Mouse (Mus musculus) kidney, postnatal 0 days (tissue): ENCODE data around the gene Pptc7. TPM values are rescaled to one million over a fixed set of nuclear protein-coding genes. Genes with fewer than 3 reads are reported as not detected.
A peak's percentile ranks its signal among the peaks of the same experiment; 100 is the strongest.

Experiments
- ATAC-seq: fragments of 200-750 bp; cut with Nextera tagmentation; replicated peaks from 2 replicates; pipeline ENCODE4 v1.8.0; 2017; ENCODE audit warnings: low read depth, moderate number of reproducible peaks, moderate TSS enrichment, moderate library complexity; ENCODE audit not compliant: low FRiP score
- DNase-seq: peaks from one replicate; pipeline ENCODE4 v3.0.0-alpha.2; 2016; ENCODE audit warnings: low spot score
- H3K27ac ChIP-seq: fragments of 300-500 bp; sonication (generic); 2 replicates; pipeline ENCODE4 v1.5.1; 2014; ENCODE audit warnings: mild to moderate bottlenecking
- H3K27me3 ChIP-seq: fragments of 300-500 bp; sonication (generic); 2 replicates; pipeline ENCODE4 v1.6.1; 2014; ENCODE audit warnings: low read length, mixed read lengths; ENCODE audit not compliant: insufficient read depth
- H3K36me3 ChIP-seq: fragments of 300-500 bp; sonication (generic); 2 replicates; pipeline ENCODE4 v1.6.1; 2014; ENCODE audit warnings: low read length, mixed read lengths; ENCODE audit not compliant: insufficient read depth
- H3K4me1 ChIP-seq: fragments of 300-500 bp; sonication (generic); replicated peaks from 2 replicates; pipeline ENCODE4 v1.6.1; 2014; ENCODE audit warnings: antibody characterized with exemption, low read length, mixed read lengths; ENCODE audit not compliant: insufficient read depth
- H3K4me2 ChIP-seq: fragments of 300-500 bp; sonication (generic); 2 replicates; pipeline ENCODE4 v1.6.1; 2014; ENCODE audit warnings: mild to moderate bottlenecking, low read length, moderate library complexity, mixed read lengths
- H3K4me3 ChIP-seq: fragments of 300-500 bp; sonication (generic); replicated peaks from 2 replicates; pipeline ENCODE4 v1.5.1; 2014; ENCODE audit warnings: low read depth, low read length
- H3K9ac ChIP-seq: fragments of 300-500 bp; sonication (generic); 2 replicates; pipeline ENCODE4 v1.6.1; 2014; ENCODE audit warnings: low read depth, low read length
- H3K9me3 ChIP-seq: fragments of 300-500 bp; sonication (generic); replicated peaks from 2 replicates; pipeline ENCODE4 v1.6.1; 2016; ENCODE audit warnings: low read length, inconsistent platforms, mixed read lengths
- CTCF ChIP-seq: IDR thresholded peaks from 2 replicates; pipeline ENCODE4 v1.5.1; 2016; ENCODE audit warnings: antibody characterized with exemption, low read depth, mild to moderate bottlenecking, moderate library complexity
- WGBS: fragments of 180-500 bp; shearing (Covaris S2); extraction: QIAGEN DNeasy Blood & Tissue Kit; methylation state at CpG from one replicate; pipeline ENCODE4 v1.1.7; 2014; 5-methylcytosine and 5-hydroxymethylcytosine counted together
- polyA plus RNA-seq: library from polyadenylated mRNA; unstranded; fragments of >200 nt; fragmentation: Nextera tagmentation; extraction: Ambion mirVana; gene quantifications from 2 replicates; pipeline ENCODE4 v1.2.1, GENCODE M21; 2015

Pptc7 gene
- polyA plus RNA-seq, 1 experiment from 2014 or later = 12.1 TPM

GRCm38 (mm10) chr5:122278946-122279345, 5.2 kb upstream of the Pptc7 start:
- Histone ChIP-seq H3K4me3 (no peak overlapping the region), H3K27me3 (no peaks in the 10 kb centered on the region), H3K4me1 (0 out of 2 replicates have a peak, but pooled peaks cover 12% of the 10 kb centered on the region), H3K9ac (no peak overlapping the region), H3K27ac (no peak overlapping the region), H3K9me3 (no peaks in the 10 kb centered on the region), H3K36me3 (no peaks in the 10 kb centered on the region), H3K4me2 (no peak overlapping the region)
- ATAC-seq = no peak
- no peak for DNase-seq
- WGBS = 69% methylated on average over 7 of the region's 7 CpGs
- no peak for TF ChIP-seq CTCF

DNA sequence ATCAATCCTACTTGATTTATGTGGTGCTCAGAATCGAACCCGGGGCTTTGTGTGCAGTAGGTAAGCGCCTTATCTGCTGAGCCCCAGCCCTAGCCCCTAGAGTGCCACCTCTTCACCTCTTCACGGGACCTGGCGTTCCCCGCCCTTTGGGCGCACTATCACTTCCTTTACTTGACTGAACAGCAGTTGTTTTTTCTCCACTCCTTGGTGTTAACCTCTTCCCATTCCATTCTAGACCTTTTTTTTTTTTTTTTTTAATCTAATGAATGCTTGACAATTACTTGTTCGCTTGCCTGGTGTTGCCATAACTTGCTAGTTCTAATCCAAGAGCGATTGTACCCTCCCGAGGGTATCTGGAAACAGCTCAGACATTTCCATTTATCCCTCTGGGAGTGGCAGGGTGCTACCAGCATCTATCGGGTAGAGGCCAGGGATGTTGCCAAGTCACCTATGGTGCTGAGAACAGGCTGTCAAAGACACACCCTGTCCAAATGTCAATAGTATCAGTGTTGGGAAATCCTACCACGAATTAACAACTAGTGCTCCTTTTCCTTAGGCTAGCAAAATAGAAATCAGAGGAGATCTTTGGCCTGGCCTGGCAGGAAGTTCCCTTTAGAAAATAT, 4.3 kb upstream of the Pptc7 start:
- Histone ChIP-seq H3K27me3 (no peaks in the 10 kb centered on the region), H3K4me3 (no peak overlapping the region), H3K9ac (no peak overlapping the region), H3K4me2 (no peak overlapping the region), H3K9me3 (no peaks in the 10 kb centered on the region), H3K27ac (peak overlapping the region; percentile 63), H3K36me3 (no peaks in the 10 kb centered on the region), H3K4me1 (0 out of 2 replicates have a peak, but pooled peaks cover 12% of the 10 kb centered on the region)
- no peak for TF ChIP-seq CTCF
- peak; percentile 26 for DNase-seq
- ATAC-seq = no peak
- WGBS = 71% methylated on average over 12 of the region's 12 CpGs

DNA sequence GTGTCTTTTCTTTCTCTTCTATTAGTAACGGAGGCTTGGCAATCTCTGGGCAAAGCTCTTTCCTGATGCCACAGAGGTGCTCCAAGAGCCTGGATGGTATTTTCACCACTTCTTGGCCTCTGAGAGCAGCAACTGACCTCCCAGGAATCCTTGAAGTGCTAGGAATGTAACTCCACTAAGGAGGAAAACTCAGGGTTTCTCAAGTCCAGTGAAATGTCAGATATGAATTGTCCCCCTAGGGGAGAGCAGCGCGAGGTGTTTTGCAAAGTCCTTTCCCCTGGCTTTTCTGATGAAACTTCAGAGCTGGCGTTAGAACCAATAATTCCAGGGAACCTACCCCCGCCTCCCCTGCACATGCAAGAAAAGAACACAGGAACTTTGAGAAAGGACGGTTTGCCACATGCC, 3.7 kb upstream of the Pptc7 start:
- no peaks in the 10 kb centered on the region for H3K9me3 ChIP-seq
- ATAC-seq = no peak
- 0 out of 2 replicates have a peak, but pooled peaks cover 12% of the 10 kb centered on the region for H3K4me1 ChIP-seq
- peak overlapping the region; percentile 36; the same call in 1 of the 2 replicates for H3K9ac ChIP-seq
- peak overlapping the region; percentile 38 for H3K4me2 ChIP-seq
- peak; percentile 49 for DNase-seq
- H3K27ac ChIP-seq = peak overlapping the region; percentile 63
- TF ChIP-seq CTCF = peak; percentile 15; the same call in 1 of the 2 replicates
- H3K36me3 ChIP-seq = no peaks in the 10 kb centered on the region
- 28% methylated on average over 6 of the region's 6 CpGs for WGBS
- H3K27me3 ChIP-seq = no peaks in the 10 kb centered on the region
- no peak overlapping the region for H3K4me3 ChIP-seq

GRCm38 (mm10) chr5:122280827-122281462, 3.2 kb upstream of the Pptc7 start:
- no peaks in the 10 kb centered on the region for H3K27me3 ChIP-seq
- peak overlapping the region; percentile 63 for H3K27ac ChIP-seq
- H3K9me3 ChIP-seq = no peaks in the 10 kb centered on the region
- H3K36me3 ChIP-seq = no peaks in the 10 kb centered on the region
- no peak overlapping the region for H3K4me3 ChIP-seq
- DNase-seq (peak; percentile 30), ATAC-seq (no peak)
- peak overlapping the region; percentile 38 for H3K4me2 ChIP-seq
- peaks cover 12% of the 10 kb centered on the region; the same call in 1 of the 2 replicates for H3K4me1 ChIP-seq
- 22% methylated on average over 19 of the region's 19 CpGs for WGBS
- no peak for TF ChIP-seq CTCF
- H3K9ac ChIP-seq = peak overlapping the region; percentile 36; the same call in 1 of the 2 replicates

DNA sequence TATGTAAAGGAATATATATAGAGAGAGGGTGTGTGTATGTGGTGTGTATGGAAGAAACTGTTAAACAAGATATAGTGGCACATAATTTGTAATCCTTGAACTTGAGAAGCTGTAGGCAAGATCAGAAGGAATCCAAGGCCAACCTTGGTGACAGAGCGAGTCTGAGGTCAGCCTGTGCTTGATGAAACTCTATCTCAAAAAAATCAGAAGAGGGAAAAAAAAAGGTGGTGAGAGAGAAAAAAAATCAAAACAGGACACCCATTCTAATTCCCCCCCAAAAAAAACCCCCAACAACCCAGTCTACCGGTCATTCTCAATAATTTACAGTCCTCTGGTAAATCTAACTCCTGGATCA, 360 bp upstream of the Pptc7 start:
- Histone ChIP-seq H3K27me3 (no peaks in the 10 kb centered on the region), H3K36me3 (no peaks in the 10 kb centered on the region), H3K27ac (no peak overlapping the region), H3K9me3 (no peaks in the 10 kb centered on the region), H3K4me3 (peak overlapping the region; percentile 98), H3K4me1 (peaks cover 12% of the 10 kb centered on the region; the same call in 1 of the 2 replicates), H3K9ac (no peak overlapping the region), H3K4me2 (peak overlapping the region; percentile 87; the same call in 1 of the 2 replicates)
- TF ChIP-seq CTCF = no peak
- no peak for DNase-seq
- WGBS = 13% methylated on average over 2 of the region's 2 CpGs
- no peak for ATAC-seq

DNA sequence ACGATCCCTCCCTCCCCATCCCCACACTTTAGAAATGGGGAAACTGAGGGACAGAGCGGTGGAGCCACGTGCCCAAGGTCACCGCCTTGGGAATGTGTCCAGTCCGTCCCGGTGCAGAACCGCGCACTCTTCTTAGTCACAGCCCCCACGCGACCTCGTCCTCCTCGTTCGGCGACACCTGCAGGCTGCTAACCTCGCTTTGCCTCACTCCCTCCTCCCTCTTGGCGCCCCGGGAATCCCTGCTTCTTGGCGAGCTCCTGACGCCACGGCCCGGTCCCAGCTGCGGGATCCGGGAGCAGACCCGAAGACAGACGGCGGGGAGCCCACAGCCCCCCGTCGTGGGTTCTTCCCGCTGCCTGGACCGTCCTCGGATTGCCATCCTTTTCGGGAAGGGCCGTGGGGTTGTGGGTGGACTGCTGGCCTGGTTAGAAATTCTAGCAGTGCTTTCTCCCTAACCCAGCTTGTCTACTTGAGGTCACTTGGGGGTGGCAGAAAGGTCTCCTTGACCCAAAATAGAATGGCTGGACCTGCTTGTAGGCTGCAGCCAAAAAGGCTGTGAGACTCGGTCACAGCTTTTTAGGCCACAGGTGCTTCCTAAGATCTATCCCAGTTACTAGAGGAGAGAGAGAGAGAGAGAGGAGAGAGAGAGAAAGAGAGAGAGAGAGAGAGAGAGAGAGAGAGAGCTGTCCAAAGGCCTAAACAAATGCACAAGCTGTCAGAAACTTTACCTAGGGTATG, 1.0 kb downstream of the Pptc7 start:
- Histone ChIP-seq H3K9me3 (no peaks in the 10 kb centered on the region), H3K27ac (peak overlapping the region; percentile 92; the same call in 1 of the 2 replicates)

More for the DNA sequence above, 1.0 kb downstream of the Pptc7 start:
- Histone ChIP-seq H3K4me3 (peak overlapping the region; percentile 98), H3K27me3 (no peaks in the 10 kb centered on the region), H3K9ac (peak overlapping the region; percentile 94), H3K4me1 (peaks cover 12% of the 10 kb centered on the region; the same call in 1 of the 2 replicates), H3K36me3 (no peaks in the 10 kb centered on the region), H3K4me2 (peak overlapping the region; percentile 87)
- WGBS = 2% methylated on average over 33 of the region's 34 CpGs
- peak; percentile 19; the same call in 1 of the 2 replicates for TF ChIP-seq CTCF
- DNase-seq (peak; percentile 64), ATAC-seq (peak; percentile 25; the same call in 1 of the 2 replicates)
